Mouse (Mus musculus): ENCODE data around the gene Traf5.

The Traf5 gene

DNA sequence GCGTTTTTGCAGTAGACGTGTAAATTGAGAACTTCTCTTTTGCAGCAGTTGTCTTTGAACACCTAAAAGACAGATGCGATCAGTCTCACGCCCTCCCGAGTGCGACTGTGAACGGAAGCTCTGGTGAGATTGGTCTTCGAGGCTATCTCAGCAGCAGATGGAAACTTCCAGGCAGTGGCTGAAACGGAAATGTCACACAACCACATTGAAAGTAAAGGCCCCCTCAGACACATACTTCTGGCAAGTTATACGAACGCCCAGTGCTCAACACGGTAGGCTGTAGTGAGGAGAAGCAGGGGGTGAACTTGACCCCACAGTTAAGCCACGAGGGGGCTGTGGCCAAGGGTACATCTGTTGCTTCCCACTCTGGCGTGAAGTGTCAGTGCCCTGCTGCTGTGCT is 29.7 kb downstream of the Traf5 start:
- no peak for DNase-seq (ENCODE audit: low read depth)

DNA sequence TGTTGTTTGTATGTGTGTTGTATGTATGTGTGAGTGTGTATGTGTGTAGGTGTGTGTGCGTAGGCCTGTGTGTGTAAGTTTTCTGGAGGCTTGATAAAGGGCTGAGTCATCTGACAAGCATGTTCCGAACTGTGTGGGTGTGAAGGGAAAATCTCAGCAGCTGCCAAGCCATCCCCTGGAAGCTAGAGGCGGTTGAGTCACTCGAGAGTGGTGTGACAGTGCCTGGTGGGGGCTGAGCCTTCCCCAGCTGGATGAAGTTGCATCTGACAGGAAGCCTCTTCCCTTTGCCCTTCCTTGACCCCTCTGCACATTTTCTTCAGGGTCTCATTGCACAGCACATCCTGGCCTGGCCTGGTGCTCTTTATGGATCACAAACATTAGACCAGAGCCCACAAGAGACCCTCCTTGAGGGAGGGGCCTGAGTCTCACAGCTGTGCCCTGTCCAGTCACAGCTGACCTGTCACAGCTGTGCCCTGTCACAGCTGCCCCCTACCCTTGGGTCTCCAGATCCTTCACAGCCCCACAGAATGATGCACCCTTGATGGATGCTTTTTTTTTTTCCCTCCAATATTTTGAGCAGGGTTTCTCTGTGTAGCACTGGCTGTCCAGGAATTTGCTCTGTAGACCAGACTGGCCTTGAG is 30.6 kb downstream of the Traf5 start:
- no peak for DNase-seq (ENCODE audit: low read depth)

DNA sequence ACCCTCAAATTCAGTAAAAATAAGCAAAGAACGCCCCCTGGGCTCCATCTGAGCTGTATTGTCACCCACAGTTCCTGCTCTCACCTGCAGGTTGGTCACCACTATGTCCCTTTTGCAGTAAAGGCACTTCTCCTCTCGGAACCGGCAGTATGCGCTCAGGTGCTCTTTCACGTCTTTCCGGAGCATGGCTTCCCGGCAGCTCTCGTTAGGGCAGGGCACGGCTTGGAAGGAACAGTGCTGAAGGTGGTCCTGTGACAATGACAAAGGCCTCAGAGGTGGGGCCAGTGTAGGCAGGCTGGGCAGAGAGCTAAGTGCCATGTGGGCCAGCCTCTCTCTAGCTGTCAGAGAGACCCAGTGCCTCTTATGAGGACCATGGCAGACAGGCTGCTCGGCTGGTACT is 33.4 kb downstream of the Traf5 start:
- no peak for DNase-seq (ENCODE audit: low read depth)

DNA sequence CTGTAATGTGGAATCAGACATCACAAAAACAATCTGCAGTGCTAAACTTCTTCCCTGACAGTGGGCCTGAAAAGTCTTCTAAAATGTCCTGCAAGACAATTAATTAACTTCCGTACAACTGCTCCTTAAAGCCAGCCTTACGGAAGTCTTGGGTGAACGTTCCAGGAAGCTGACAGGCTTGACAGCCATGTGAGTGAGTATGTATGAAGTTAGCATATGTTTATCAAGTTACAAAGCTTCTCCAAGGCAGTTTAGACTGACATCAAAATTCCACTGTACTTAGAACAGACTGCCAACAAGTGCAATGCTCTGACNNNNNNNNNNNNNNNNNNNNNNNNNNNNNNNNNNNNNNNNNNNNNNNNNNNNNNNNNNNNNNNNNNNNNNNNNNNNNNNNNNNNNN is 38.6 kb downstream of the Traf5 start:
- DNase-seq (ENCODE audit: low read depth) = no peak

DNA sequence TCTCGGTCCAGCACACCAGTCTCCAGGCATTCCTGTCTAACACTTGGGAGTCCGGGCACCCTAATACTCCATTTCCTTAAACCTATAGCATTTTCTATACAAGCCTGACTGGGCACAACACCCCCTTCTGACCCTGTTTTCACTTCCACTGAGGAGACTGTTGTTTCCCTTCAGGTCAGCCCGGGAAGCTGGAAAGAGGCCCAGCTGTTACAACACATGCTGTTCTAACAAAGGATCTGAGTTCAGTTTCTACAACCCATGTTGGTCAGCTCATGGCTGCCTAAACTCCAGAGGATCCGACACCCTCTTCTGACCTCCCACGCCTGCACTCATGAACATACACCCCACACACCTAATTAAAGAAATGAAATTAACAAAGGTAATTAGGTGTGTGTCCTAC is 39.4 kb downstream of the Traf5 start:
- no peak for DNase-seq (ENCODE audit: low read depth)

DNA sequence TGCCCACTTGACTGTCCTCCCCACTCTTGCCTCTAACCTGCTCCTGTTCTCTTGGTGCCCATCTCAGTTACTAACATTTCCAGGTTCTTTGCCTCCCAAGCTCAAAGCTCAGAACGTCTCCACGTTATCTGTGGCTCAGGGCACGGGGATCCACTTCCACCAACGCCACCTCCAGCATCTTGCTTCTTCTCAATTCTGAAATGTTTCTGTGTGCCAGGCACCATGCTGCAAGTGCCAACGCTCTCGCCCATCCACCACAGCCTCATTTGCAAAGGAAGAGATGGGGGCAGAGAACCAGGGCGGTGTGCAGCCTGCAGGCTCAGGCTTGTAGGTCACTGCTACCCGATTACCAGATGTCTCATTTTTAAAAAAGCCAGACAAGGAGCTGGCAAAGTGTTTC is 39.9 kb downstream of the Traf5 start:
- DNase-seq (ENCODE audit: low read depth) = no peak

DNA sequence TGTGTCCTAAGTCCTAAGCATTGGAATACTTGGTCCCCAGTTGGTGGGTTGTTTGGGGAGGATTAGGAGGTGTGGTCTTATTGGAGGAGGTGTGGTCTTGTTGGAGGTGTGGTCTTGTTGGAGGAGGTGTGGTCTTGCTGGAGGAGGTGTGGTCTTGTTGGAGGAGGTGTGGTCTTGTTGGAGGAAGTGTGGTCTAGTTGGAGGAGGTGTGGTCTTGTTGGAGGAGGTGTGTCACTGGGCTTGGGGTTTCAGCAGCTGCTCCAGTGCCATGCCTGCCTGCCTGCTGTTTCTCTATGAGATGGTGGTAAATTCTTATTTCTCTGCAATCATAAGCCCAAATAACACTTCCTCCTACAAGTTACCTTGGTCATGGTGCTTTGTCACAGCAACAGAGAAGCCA is 93.3 kb downstream of the Traf5 start:
- peak; percentile 37 for DNase-seq (ENCODE audit: low read depth)

DNA sequence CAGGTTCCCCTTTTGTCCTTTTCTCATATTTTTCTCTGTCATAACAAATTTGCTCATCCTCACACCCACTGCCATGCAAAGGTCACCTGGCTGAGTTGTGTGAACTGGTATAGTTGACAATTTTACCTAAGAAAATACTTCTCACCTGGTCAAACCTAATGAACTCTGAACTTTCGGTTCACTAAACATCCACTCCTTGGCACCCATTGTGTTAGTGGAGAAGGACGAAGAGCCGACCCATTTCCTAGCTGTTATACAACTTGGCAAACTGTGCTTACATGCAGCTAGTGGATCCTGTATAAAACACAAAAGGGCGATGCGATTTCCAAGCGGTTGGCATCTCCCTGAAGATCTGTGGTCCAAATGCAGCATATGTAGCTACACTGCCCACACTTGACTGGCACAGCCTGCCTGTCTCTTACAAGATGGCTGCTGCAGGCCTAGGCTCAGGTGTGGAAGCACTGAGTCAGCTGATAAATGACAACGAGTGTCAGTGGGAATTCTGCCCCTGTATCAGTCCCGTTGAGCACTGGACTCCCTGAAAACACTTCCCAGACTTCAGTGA is 95.7 kb downstream of the Traf5 start:
- DNase-seq (ENCODE audit: low read depth) = peak; percentile 5

DNA sequence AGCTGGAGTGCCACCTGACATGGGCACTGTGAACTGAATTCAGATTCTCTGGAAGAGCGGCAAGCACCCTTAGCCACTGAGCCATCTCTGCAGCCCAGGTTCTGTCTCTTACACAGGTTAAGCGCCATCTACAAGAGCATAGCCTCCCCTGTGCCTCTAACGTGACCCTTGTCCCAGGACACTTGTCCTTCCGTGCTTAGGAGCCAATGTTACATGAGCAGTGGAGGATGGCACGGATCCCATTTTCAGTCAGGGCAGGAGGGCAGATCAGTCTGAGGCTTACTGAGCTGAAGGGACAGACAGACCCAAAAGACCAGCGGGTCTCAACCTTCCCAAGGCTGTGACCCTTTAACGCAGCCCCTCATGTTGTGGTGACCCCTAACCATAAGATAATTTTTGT is 96.4 kb downstream of the Traf5 start:
- no peak for DNase-seq (ENCODE audit: low read depth)

DNA sequence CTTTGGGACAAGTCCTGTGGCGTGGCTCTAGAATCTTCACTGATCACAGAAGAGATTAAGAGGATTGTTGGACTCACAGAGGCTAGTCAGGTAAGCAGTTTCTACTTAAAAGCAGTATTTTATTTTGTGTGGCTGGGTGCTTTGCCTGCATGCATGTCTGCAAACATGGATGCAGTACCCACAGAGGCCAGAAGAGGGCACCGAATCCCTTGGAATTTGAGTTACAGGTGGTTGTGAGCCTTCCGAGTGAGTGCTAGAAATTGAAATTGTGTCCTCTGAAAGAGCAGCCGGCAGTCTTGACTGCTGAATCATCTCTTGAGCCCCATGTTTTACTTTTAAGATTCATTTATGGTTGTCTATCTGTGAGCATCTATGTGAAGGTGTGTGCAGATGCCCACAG is 96.9 kb downstream of the Traf5 start:
- DNase-seq (ENCODE audit: low read depth) = peak; percentile 84

DNA sequence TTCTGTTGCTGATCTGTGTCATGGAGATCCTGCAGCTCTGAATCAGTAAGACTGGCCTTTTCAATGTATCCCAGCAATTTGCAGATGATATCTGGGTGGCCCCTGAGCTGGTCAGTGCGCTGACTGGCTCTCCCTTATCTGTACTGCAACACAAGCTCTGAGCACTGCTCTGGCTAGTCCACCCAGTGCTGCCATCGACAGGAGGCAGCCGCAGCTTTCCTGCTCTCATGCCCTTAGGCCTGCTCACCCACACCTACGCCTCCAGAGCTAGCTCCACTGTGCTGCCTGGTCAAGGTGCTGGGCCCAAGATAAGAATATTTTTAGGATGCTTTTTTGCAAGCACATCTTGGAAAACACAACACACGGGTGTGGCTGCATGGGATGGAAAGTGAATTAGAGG is 97.9 kb downstream of the Traf5 start:
- no peak for DNase-seq (ENCODE audit: low read depth)

DNA sequence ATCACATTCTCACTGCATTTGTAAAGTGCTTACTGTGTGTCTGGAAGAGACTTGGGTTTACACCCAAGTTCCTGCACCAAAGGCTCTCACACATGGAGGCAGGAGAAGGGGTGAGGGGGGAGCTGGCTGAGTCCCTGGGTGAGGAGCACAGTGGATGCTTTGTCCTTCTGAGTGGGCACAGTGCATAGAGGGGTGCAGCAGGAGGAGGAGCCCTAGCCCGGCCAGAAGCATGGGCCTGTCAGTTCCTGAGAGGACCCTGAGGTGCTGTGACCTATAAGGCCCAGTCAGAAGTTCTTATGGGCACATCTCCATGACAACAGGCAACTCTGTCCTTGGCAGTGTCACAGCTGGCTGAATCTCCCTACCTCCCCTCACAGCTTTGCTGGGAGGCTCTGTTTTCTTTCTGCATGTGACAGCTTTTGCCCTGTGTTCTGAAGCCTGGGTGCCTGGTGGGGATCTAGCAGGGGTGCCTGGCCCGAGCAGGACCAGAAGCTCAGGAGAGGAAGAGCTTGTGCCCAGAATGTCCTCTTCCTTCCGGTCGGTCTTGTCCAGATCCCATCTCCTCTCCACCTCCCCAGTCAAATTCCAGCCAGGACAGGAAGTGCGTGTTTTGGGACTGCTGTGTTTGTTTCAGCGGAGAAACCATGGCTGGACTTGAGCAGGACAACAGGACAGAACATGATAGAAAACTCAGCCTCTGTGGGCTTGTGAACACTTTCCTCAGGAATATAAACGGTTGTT is 100.1 kb downstream of the Traf5 start:
- DNase-seq (ENCODE audit: low read depth) = no peak

DNA sequence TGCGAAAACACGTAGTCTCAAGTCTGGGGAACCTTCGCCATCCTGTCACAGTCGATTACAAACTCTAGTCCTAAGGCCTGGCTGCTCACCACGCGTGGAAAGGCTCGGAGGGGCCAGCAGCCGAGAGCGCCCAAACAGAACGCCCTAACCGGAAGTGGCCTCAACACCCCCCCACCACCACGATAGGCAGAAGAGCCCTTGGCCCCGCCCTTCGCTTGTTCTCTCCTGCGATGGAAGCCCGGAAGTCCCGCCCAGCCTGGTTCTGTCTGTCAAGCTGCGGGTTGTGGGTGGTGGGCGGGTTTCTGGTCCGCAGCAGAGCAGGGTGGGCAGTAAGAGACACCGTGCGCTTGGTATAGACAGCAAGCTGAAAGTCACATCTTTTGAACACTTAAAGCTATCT is 102.4 kb downstream of the Traf5 start:
- peak; percentile 95 for DNase-seq (ENCODE audit: low read depth)

DNA sequence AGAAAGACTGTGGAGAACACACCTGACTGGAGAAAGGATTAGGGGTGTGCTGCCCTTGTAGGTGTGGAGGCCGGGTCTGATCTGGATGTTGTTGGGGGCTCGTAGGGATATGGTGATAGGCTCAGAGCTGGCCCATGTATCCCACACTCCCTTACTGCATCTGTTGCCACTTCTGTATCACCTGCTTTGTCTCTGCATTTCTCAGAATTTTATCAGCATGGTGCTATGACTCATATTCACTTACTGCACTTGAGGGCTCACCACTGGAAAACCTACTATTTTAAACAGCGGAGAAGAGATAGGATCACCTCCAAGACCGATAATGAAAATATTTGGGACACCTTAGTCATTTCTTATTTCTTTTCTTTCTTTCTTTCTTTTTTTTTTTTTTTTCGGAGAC is 103.3 kb downstream of the Traf5 start:
- peak; percentile 5 for DNase-seq (ENCODE audit: low read depth)

DNA sequence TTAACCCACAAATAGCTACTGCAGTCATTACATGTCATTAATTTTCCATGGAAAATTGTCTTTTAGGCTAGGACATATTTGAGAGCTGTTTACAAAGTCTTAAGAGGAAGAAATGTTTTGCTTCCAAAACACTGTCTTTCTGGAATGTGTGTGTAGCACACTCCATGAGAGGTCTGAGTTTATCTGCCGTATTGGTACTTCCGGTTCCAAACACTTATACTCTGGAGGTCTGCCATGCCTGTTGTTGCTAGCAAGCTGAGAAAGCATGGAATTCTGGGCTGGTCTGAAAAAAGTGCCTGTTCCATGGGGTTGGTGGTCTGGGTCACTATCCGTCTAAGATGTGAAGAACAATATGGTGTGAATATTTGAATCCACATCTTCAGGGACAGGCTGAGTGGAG is 103.7 kb downstream of the Traf5 start:
- DNase-seq (ENCODE audit: low read depth) = no peak

DNA sequence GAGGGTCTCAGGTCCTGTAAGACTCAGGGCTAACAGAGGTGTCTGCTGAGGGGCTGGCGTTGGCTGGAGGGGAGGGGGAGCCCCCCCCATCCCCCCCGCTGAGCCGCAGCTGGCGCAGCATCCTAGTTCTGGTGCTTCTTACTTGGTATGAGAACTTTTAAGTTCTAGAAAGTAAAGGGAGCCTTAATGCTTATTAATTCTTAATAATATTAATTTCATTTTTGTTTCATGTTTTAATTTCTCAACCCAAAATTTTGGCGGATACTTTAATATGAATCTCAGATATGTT is 104.9 kb downstream of the Traf5 start:
- DNase-seq (ENCODE audit: low read depth) = no peak

DNA sequence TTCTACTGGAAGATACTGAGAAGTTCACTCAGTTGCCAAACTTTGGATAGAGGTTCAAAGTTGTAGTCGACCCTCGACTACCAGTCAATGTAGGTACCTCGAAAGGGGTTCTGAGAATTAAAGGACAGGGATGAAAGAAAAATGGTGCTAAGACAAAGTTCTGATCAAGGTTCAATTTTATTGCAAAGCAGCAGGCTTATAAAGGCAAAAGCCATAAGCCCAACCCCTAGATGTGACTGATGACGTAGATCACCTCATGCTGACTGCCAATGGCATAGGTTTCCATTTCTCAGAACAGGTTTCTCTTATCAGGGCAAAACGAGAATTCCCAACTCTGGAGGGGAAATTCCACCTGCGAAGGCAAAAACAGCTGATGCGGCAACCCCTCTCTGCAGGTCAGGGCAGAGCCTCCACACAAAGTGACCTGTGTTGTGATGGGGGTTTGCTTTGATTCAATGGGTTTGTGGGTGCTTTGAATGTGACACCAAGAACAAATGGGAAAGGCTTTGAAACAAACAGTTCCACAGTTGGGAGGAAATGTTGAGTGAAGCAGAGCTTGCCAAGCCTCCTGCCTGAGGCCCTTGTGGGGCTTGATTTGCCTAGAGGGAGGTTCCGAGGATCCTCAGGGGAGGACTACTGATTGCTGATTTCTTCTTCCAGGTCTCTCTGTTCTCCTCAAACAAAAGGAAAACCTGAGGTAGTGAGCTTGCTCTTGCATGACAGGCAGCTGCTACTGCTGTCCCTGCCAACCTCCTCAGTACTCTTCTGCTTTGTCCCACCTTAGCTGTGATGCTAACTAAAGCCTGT is 105.5 kb downstream of the Traf5 start:
- no peak for DNase-seq (ENCODE audit: low read depth)

DNA sequence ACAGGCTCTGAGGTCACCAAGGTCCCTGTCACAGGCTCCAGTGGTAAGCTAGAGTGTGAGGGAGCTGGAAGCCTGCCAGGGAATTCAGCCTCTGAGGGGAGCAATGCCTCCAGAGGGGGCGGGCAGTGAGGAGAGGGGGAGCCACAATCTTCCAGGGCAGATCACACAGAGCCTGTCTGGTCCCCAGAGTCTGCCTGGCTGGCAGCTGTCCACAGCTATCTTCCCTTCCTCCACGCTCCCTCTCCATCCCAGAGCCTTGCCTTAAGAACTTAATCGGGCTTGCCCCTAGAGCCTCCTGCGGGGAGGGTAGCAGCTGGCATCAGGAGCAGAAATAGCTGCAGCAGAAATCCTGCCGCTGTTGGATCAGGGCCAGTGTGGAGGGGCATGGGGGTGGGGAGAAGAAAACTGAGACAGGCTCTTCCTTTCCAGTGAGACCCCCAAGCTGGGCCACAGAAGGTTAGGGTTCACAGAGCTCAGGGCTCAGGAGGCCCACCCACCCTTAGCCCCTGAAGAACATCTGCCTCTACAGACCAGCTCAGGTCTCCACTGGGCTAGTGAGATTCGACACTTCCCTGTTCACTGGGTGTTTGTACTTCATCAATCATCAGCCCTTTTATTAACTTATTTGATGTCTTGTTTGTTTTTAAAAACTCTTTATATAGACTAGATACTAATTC is 110.8 kb downstream of the Traf5 start:
- no peak for DNase-seq (ENCODE audit: low read depth)

DNA sequence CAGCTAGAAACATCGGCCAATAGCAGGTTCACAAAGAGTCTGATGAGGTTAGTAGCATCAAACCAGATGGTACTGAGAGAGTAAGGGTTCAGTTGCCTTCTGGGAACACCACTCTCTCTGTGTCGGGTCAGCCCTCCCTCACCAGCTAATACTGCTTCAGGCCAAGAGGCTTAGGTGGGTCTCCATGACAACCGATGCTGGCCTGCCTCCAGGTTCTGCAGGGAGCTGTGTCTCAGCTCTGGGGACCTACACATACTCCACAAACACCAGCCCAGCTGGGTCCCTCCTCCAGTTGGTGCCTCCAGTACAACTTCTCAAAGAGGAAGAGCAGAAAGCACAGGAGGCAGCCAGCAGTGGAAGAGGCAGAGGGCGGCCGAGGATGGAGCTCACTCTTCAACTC is 115.2 kb downstream of the Traf5 start, which contains the start of gene Rd3:
Gene Rd3 (plus strand): TSS at position 184 of the 400 bp plus-strand sequence.
- DNase-seq (ENCODE audit: low read depth) = no peak

DNA sequence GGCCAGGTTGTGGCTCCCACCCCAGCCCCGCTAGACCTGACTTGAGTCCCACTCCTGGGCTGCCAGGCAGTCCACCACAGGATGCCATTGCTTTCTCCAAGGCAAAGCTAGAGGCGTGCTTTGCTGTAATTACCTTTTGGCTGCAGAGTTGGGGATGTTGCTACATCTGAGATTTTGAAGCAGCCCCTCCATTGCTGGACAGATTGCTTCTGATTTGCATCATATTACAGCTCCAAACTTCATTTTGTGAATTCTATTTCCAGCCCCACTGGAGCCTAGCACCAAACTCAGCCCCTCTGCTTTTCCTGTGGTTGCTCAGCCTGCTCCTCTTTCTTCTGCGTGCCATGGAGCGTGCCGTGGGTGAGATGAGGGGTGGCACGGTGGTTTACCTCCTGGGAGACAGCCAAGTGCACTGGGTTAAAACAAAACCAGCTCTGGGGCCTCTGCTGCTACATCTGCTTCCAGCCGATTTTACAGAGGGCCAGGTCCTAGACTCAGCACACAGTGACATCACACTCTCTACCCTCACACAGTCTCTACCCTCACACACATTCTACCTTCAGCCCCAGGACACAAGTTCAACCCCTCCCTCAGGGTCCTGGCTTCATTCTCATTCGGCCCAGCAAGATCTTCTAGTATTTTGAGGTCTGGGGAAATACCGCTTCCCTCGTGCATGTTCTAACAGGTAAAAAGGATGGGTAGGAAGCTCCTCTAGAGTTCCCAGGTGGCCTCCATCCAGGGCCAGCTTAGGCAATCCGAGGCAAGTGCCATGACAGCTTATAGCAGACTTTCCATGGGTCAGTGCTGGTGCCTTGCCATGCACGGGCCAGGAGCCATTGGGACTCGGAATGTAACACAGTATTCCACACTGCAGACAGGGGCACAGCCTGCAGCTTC is 117.6 kb downstream of the Traf5 start:
- no peak for DNase-seq (ENCODE audit: low read depth)

DNA sequence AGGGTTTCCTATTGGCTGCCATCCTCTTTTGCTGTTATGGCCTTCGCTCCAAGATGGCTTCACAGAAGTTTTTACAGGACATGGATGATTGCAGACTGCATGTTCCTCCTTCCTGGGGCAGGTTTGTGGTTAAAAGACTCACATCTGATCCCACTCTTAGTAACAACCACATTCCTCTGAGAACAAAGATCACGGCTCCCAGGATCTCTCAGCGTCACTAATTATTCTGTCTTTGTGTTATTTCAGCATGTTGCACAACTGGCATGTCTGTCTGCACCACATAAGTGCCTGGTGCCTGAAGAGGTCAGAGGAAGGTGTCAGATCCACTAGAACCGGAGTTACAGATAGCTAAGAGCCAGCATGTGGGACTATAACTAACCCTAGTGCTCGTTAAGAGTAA is 122.4 kb downstream of the Traf5 start:
- no peak for DNase-seq (ENCODE audit: low read depth)

Data from naive thymus-derived CD4-positive, alpha-beta T cell, adult 2 months (primary cell).